Mouse (Mus musculus) forebrain, embryonic 11.5 days (tissue): ENCODE measurements around the gene Atg13. TPM values are rescaled to one million over a fixed set of nuclear protein-coding genes. Genes with fewer than 3 reads are reported as not detected.

Experiments used
- ATAC-seq: fragments of 200-750 bp; cut with Nextera tagmentation; replicated peaks from 2 replicates; pipeline ENCODE4 v1.8.0; 2017; ENCODE audit warnings: moderate TSS enrichment; ENCODE audit not compliant: low FRiP score
- DNase-seq: peaks from one replicate; pipeline ENCODE4 v3.0.0-alpha.2; 2017; ENCODE audit warnings: low spot score
- H3K27ac ChIP-seq: fragments of 300-500 bp; sonication (generic); 2 replicates; pipeline ENCODE4 v1.5.1; 2014; ENCODE audit warnings: low read depth, low read length
- H3K27me3 ChIP-seq: fragments of 300-500 bp; sonication (generic); 2 replicates; pipeline ENCODE4 v1.6.1; 2014; ENCODE audit warnings: mild to moderate bottlenecking, low read length, mixed read lengths; ENCODE audit not compliant: control insufficient read depth, insufficient read depth
- H3K36me3 ChIP-seq: fragments of 300-500 bp; sonication (generic); 2 replicates; pipeline ENCODE4 v1.6.1; 2014; ENCODE audit warnings: mild to moderate bottlenecking, low read length, moderate library complexity, mixed read lengths; ENCODE audit not compliant: control insufficient read depth, insufficient read depth
- H3K4me1 ChIP-seq: fragments of 300-500 bp; sonication (generic); replicated peaks from 2 replicates; pipeline ENCODE4 v1.6.1; 2014; ENCODE audit warnings: low read length, mixed read lengths; ENCODE audit not compliant: control insufficient read depth, insufficient read depth
- H3K4me2 ChIP-seq: fragments of 300-500 bp; sonication (generic); 2 replicates; pipeline ENCODE4 v1.6.1; 2014; ENCODE audit warnings: low read depth, mild to moderate bottlenecking, low read length, moderate library complexity, mixed read lengths; ENCODE audit not compliant: severe bottlenecking
- H3K4me3 ChIP-seq: fragments of 300-500 bp; sonication (generic); 2 replicates; pipeline ENCODE4 v1.5.1; 2014; ENCODE audit warnings: low read depth, low read length
- H3K9ac ChIP-seq: fragments of 300-500 bp; sonication (generic); 2 replicates; pipeline ENCODE4 v1.6.1; 2014; ENCODE audit warnings: low read length
- H3K9me3 ChIP-seq: fragments of 300-500 bp; sonication (generic); 2 replicates; pipeline ENCODE4 v1.6.1; 2016; ENCODE audit warnings: low read length, mixed read lengths; ENCODE audit not compliant: control insufficient read depth
- WGBS: fragments of 180-500 bp; shearing (Covaris S2); extraction: QIAGEN DNeasy Blood & Tissue Kit; methylation state at CpG from one replicate; pipeline ENCODE4 v1.1.7; 2014; 5-methylcytosine and 5-hydroxymethylcytosine counted together
- polyA plus RNA-seq: library from polyadenylated mRNA; unstranded; fragments of >200 nt; fragmentation: Nextera tagmentation; extraction: Ambion mirVana; gene quantifications from 2 replicates; pipeline ENCODE4 v1.2.1, GENCODE M21; 2014

Atg13 gene
- 25.2 and 25.9 TPM in 2 replicates for polyA plus RNA-seq

DNA sequence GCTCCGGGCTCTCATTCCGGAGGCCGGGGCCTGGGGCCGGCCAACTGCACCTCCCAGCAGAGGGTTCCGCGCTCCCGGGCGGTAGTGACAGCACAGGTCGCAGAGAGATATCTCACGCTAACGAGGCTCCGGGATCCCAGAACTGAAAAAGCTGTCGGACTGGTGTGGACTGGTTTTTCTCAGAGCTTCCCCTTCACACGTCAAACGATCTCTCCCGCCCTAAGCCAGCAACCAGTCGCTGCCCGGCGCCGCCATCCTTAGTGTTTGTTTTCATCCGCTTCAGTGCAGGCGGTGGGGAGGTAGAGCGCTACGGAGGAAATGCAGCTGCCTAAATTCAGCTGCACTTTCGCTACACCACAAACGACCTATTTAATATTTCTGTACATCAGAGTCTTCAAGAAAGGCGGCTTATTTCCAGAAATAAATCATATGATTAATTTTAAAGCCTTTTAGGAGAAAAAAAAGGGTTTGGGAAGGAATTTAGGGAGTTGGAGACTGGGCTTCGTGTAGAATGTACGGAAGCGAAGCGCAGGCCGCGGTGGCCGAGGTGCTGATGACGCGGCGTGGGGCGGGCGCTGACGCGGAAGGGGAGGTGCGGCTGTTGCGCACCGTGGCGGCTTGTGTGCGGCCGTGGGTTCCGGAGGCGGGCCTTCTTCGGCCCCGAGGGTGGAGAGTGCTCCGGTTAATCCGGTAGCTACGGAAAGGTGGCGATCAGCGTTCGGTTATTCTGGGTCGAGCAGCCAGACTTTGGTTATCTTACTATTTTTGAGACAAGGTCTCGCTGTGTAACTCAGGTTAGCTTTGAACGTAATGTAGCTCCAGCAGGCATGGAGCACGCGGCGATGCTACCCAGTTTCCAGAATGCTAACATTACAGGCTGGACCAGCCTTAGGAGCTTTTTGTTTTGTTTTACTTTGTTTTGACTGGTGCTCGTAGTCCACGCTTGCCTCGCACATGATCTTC, at the start of gene Atg13, which contains the start of gene Harbi1:
Gene Atg13, minus strand, starts transcription at position 305 of the 963 bp plus-strand sequence.
Gene Harbi1, plus strand, starts transcription at position 581 of the 963 bp plus-strand sequence.
- WGBS = under 1% methylated on average over 66 of the region's 66 CpGs
- H3K27ac ChIP-seq = 0 out of 2 replicates have a peak within 1 kb of the TSS, but pooled peaks have one; percentile 25
- ATAC-seq (peak; percentile 99), DNase-seq (peak; percentile 95)
- peak within 1 kb of the TSS; percentile 66 for H3K4me2 ChIP-seq
- no peaks in the 10 kb centered on the region for H3K9me3 ChIP-seq
- peaks cover 4% of the 10 kb centered on the region; the same call in 1 of the 2 replicates for H3K4me1 ChIP-seq
- peak within 1 kb of the TSS; percentile 67 for H3K9ac ChIP-seq
- H3K4me3 ChIP-seq = peak within 1 kb of the TSS; percentile 88
- H3K36me3 ChIP-seq = no peaks in the 10 kb centered on the region
- H3K27me3 ChIP-seq = no peaks in the 10 kb centered on the region

DNA sequence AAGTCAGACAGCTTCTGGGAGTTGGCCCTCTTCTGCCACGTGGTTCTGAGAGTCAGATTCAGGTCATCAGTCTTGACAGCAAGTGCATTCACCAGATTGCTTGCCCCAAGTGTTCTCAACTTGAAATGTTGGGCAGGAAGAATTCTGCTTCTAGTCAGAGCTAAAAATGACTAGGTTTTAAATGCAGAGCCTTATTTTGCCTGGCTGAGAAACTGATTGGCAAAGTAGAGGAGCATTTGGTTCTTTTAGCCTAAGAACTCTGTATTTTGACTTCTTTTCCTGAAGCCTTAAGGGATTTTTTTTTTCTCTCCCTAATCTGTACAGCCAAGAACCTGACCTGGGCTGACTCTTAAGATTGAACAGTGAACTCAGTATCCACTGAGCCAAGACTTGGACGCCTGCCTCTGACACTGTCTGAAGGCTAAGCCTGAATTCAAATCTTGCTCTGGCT, 39.5 kb upstream of the Atg13 start:
- H3K27ac ChIP-seq = no peak overlapping the region
- H3K36me3 ChIP-seq = no peaks in the 10 kb centered on the region
- no peak overlapping the region for H3K4me2 ChIP-seq
- WGBS = 77% methylated on average over 2 of the region's 2 CpGs
- H3K9ac ChIP-seq = no peak overlapping the region
- H3K9me3 ChIP-seq = no peaks in the 10 kb centered on the region
- no peaks in the 10 kb centered on the region for H3K4me1 ChIP-seq
- DNase-seq (no peak), ATAC-seq (no peak)
- H3K4me3 ChIP-seq = no peak overlapping the region
- no peaks in the 10 kb centered on the region for H3K27me3 ChIP-seq

DNA sequence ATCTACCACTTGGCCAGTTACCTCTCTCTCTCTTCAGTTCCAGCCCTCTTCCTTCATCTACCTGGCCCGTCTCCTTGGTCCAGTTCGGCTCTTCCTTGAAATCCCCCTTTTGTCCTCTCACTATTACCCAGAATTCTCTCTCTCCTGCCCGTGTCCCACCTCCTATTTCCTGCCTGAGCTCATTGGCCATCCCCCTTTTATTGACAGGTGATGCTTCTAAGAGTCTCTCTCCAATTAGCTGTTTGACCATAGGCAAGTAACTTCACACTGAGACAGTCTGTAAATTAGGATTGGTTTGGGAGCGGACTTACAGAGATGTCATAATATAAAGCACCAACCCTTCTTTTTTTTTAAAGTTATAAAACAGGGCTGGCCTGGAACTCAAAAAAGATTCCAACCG, 34.3 kb upstream of the Atg13 start:
- H3K9me3 ChIP-seq = no peaks in the 10 kb centered on the region
- no peaks in the 10 kb centered on the region for H3K4me1 ChIP-seq
- H3K9ac ChIP-seq = no peak overlapping the region
- DNase-seq = no peak
- H3K36me3 ChIP-seq = no peaks in the 10 kb centered on the region
- H3K27ac ChIP-seq = no peak overlapping the region
- no peak overlapping the region for H3K4me2 ChIP-seq
- no peak overlapping the region for H3K4me3 ChIP-seq
- no peak for ATAC-seq
- H3K27me3 ChIP-seq = no peaks in the 10 kb centered on the region
- 91% methylated on average over 5 of the region's 5 CpGs for WGBS

DNA sequence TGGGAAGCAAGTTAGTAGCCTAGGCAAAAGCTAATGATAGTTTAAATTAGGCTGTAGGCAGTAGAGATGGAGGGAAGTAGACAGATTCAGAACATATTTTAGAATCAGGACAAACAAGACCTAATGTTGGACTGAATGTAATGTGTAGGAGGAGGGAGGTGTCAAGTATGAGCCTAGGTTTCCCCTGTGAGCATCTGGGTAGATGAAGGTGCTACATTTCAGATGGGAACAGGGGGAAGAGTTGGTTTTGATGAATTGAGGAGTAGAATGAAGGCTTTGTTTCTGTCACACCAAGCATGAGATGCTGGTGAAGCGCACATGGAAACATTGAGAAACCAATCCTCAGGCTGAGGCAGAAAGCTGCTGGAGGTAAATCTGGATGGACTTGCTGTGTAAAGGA, 29.2 kb upstream of the Atg13 start:
- WGBS = 94% methylated on average over 1 of the region's 1 CpGs
- DNase-seq (no peak), ATAC-seq (no peak)
- H3K27me3 ChIP-seq = no peaks in the 10 kb centered on the region
- no peak overlapping the region for H3K27ac ChIP-seq
- no peaks in the 10 kb centered on the region for H3K36me3 ChIP-seq
- H3K9me3 ChIP-seq = no peaks in the 10 kb centered on the region
- no peaks in the 10 kb centered on the region for H3K4me1 ChIP-seq
- no peak overlapping the region for H3K9ac ChIP-seq
- no peak overlapping the region for H3K4me3 ChIP-seq
- no peak overlapping the region for H3K4me2 ChIP-seq

DNA sequence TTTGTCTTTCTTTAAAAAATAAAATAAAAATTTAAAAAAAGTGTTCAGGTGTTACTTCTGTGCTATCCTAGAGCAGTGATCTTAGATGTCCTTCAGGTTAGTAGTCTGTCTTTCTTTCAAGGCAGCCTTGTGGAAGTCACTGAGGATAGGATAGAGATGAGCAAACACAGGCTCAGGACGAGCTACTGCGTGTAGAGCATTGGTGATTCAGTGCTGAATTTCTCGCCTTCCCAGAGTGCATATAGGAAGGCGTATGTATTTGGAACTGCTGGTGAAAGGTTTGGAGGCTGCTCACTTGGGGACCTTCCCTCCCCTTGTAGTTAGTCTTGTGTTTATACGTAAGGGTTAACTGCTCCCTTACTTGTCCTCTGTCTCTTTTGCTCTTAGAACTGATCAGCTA, 24.8 kb upstream of the Atg13 start:
- Histone ChIP-seq H3K9ac (no peak overlapping the region), H3K27ac (no peak overlapping the region), H3K4me3 (no peak overlapping the region), H3K4me1 (no peaks in the 10 kb centered on the region), H3K36me3 (no peaks in the 10 kb centered on the region), H3K4me2 (no peak overlapping the region), H3K9me3 (no peaks in the 10 kb centered on the region), H3K27me3 (no peaks in the 10 kb centered on the region)
- no peak for ATAC-seq
- WGBS = 92% methylated on average over 5 of the region's 5 CpGs
- no peak for DNase-seq

DNA sequence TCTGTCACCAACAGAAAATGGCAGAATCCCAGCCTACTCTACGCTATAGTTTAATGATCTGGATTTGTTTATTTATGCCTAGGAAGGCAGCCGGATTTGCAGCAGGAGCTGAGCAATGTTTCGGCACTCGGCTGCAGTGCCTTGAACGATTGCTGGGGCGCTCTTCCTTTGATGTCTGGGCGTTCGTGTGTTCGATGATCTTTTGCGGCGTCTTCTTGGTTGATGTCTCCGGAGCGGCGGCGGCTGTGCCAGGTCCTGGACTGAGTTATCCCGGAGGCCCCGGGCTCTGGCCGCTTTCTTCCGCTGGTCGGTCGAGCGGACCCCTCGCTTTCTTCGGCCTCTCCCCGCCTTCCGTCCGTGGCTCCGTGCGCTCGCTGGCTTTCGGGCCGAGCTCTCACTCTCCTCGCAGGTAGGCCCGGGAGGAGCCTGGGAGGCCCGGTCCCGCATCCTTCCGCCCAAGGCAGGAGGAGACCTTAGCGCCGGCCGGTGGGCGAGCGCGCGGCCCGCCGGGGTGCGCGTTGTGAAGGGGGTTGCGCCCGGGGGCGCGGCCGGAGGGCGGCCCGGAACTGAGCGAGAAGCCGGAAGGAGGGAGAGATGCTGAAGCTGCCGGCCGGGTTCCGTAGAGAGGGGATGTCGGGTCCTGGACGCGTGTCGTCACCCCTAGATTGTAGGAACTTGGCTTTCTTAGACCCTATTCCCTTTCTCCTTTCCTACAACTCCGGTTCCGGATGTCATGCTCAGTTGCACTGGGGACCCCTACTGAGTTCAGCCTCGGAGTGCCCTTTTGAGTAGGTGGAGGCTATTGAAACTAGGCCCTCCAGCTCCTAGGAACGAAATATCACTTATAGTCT, 19.8 kb upstream of the Atg13 start, which contains the start of gene Ambra1:
Gene Ambra1, plus strand, starts transcription at position 164 of the 851 bp plus-strand sequence.
- H3K4me2 ChIP-seq = peak within 1 kb of the TSS; percentile 53
- DNase-seq (peak; percentile 90), ATAC-seq (peak; percentile 88)
- H3K27me3 ChIP-seq = no peaks in the 10 kb centered on the region
- no peaks in the 10 kb centered on the region for H3K9me3 ChIP-seq
- under 1% methylated on average over 67 of the region's 68 CpGs for WGBS
- no peaks in the 10 kb centered on the region for H3K4me1 ChIP-seq
- H3K4me3 ChIP-seq = peak within 1 kb of the TSS; percentile 100
- H3K36me3 ChIP-seq = no peaks in the 10 kb centered on the region
- peak within 1 kb of the TSS; percentile 94 for H3K9ac ChIP-seq
- peak within 1 kb of the TSS; percentile 91 for H3K27ac ChIP-seq

DNA sequence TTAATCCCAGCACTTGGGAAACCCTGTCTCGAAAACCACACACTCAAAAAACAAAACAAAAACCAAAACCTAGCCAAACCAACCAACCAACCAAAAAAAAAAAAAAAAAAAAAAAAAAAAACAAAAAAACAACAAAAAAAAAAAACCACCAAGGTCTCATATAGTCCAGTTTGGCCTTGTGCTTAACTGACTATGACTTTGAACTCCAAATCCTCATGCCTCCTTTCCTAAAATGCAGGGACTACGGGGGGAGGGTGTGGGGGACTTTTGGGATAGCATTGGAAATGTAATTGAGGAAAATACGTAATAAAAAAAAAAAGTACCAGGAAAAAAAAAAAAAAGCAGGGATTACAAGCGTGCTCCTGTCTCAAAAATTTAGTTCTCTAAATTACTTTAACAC, 19.2 kb upstream of the Atg13 start:
- DNase-seq (no peak), ATAC-seq (peak; percentile 45; the same call in 1 of the 2 replicates)
- Histone ChIP-seq H3K4me1 (no peaks in the 10 kb centered on the region), H3K36me3 (no peaks in the 10 kb centered on the region), H3K9ac (no peak overlapping the region; the same call in 1 of the 2 replicates), H3K27ac (no peak overlapping the region), H3K4me2 (peak overlapping the region; percentile 41), H3K27me3 (no peaks in the 10 kb centered on the region), H3K9me3 (no peaks in the 10 kb centered on the region), H3K4me3 (peak overlapping the region; percentile 100)
- WGBS = 25% methylated on average over 4 of the region's 4 CpGs

DNA sequence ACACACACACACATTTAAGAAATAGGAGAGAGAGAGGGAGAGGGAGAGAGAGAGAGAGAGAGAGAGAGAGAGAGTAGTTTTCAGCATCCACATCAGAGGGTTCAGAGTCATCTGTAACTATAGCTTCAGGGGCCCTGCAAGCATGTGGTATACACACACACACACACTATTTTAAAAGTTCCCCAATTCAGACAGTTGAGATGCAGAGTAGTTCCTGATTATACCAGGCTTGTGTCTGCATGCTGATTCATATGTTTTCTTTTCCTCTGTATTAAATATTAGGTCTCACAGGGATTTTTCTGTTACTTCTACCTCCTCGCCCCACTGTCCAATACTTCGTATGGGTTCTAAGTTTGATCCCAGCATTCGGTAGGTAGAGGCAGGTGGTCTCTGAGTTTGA, 16.6 kb upstream of the Atg13 start:
- DNase-seq (no peak), ATAC-seq (no peak)
- no peak overlapping the region for H3K27ac ChIP-seq
- no peaks in the 10 kb centered on the region for H3K4me1 ChIP-seq
- H3K4me2 ChIP-seq = no peak overlapping the region
- no peaks in the 10 kb centered on the region for H3K27me3 ChIP-seq
- no peaks in the 10 kb centered on the region for H3K9me3 ChIP-seq
- 87% methylated on average over 3 of the region's 3 CpGs for WGBS
- no peak overlapping the region for H3K4me3 ChIP-seq
- no peak overlapping the region for H3K9ac ChIP-seq
- H3K36me3 ChIP-seq = no peaks in the 10 kb centered on the region
